Mouse (Mus musculus) heart, embryonic 14.5 days (tissue): ENCODE data around the gene Mau2. TPM values are rescaled to one million over a fixed set of nuclear protein-coding genes. Genes with fewer than 3 reads are reported as not detected.

Source experiments
- ATAC-seq: fragments of 200-750 bp; cut with Nextera tagmentation; 2 replicates; pipeline ENCODE4 v1.8.0; 2017; ENCODE audit warnings: low read depth, moderate TSS enrichment; ENCODE audit not compliant: insufficient number of reproducible peaks, insufficient read depth, low FRiP score
- H3K27ac ChIP-seq, 2 experiments: fragments of 200-500 bp in 1 of 2; fragments of 300-500 bp in 1 of 2; sonication (generic) in 1 of 2; replicated peaks in 1 of 2; 2 replicates each; pipeline ENCODE4 v1.5.1; 2012 to 2014; ENCODE audit warnings: low read depth in 2 of 2, low read length in 2 of 2, control low read depth in 1 of 2, mild to moderate bottlenecking in 1 of 2, mixed read lengths in 1 of 2; ENCODE audit not compliant: control insufficient read depth in 1 of 2, insufficient read depth in 1 of 2
- H3K27me3 ChIP-seq: fragments of 300-500 bp; sonication (generic); 2 replicates; pipeline ENCODE4 v1.6.1; 2014; ENCODE audit warnings: mild to moderate bottlenecking, low read length, control low read depth; ENCODE audit not compliant: control insufficient read depth, insufficient read depth
- H3K36me3 ChIP-seq: fragments of 300-500 bp; sonication (generic); 2 replicates; pipeline ENCODE4 v1.6.1; 2014; ENCODE audit warnings: mild to moderate bottlenecking, control low read depth, low read length, mixed read lengths; ENCODE audit not compliant: control insufficient read depth, insufficient read depth
- H3K4me1 ChIP-seq, 2 experiments: fragments of 200-500 bp in 1 of 2; fragments of 300-500 bp in 1 of 2; sonication (generic) in 1 of 2; 2 replicates each; pipeline ENCODE4 v1.6.1; 2012 to 2014; ENCODE audit warnings: low read length in 2 of 2, control low read depth in 1 of 2, mixed read lengths in 1 of 2; ENCODE audit not compliant: control insufficient read depth in 2 of 2, insufficient read depth in 2 of 2
- H3K4me2 ChIP-seq: fragments of 300-500 bp; sonication (generic); 2 replicates; pipeline ENCODE4 v1.6.1; 2014; ENCODE audit warnings: mild to moderate bottlenecking, low read length
- H3K4me3 ChIP-seq, 2 experiments: fragments of 200-500 bp in 1 of 2; fragments of 300-500 bp in 1 of 2; sonication (generic) in 1 of 2; 2 replicates each; pipeline ENCODE4 v1.5.1; 2012 to 2014; ENCODE audit warnings: low read length in 2 of 2, mild to moderate bottlenecking in 2 of 2, control low read depth in 1 of 2, low read depth in 1 of 2, moderate library complexity in 1 of 2; ENCODE audit not compliant: control insufficient read depth in 1 of 2, insufficient read depth in 1 of 2
- H3K9ac ChIP-seq: fragments of 300-500 bp; sonication (generic); 2 replicates; pipeline ENCODE4 v1.6.1; 2014; ENCODE audit warnings: mild to moderate bottlenecking, low read length
- H3K9me3 ChIP-seq: fragments of 300-500 bp; sonication (generic); 2 replicates; pipeline ENCODE4 v1.6.1; 2016; ENCODE audit warnings: low read length, control low read depth; ENCODE audit not compliant: control insufficient read depth
- WGBS: fragments of 180-500 bp; shearing (Covaris S2); extraction: QIAGEN DNeasy Blood & Tissue Kit; methylation state at CpG from one replicate; pipeline ENCODE4 v1.1.7; 2014; 5-methylcytosine and 5-hydroxymethylcytosine counted together
- polyA plus RNA-seq: library from polyadenylated mRNA; unstranded; fragments of >200 nt; fragmentation: Nextera tagmentation; extraction: Ambion mirVana; gene quantifications from 2 replicates; pipeline ENCODE4 v1.2.1, GENCODE M21; 2014

Gene Mau2
- polyA plus RNA-seq: 40.5 and 42.2 TPM in 2 replicates

DNA sequence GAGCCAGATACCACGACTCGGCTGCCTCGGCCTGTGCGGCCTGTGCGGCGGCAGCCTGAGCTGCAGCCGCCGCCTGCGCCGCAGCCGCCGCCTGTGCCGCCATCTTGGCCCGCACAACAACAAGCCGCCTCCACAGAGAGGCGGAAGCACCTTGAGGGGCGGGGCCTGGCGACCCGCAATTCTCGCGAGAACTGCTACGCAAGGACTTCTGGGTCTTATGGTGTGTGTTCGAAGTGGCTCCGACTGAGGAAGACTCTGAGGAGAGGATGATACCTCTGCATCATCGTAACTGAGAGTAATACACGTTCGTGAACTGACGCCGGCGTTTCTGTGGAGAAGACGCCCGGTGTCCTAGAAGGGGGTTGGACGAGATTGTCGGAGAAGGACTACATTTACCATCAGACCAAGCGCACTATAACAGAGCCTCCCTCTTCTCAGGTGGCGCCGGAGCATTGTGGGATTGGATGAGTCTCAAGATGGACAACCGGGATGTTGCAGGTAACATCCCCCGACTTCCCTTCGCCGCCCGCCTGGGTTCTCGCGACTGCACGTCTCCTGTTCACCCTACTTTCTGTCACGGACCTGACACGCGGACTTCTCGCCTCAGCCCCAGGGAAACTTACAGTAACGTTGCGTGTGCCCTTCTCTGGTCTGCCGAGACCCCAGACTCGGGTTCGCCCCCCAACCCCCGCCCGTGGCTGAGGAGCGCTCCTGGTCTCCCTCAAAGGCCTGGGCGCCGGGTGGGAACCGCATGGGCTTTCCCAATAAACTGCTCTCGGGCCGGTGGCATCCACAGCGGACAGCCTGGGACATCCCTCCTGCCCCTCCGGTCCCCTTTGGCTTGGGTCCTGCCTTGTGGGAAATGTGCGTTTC, at the start of gene Mau2, which contains the start of gene Sugp1:
Gene Mau2 (minus strand): TSS at position 152 of the 873 bp plus-strand sequence.
Gene Sugp1 (plus strand): TSS at position 231 of the 873 bp plus-strand sequence.
- under 1% methylated on average over 65 of the region's 65 CpGs for WGBS
- H3K9ac ChIP-seq: peak within 1 kb of the TSS; percentile 99
- H3K4me2 ChIP-seq: peak within 1 kb of the TSS; percentile 90
- no peaks in the 10 kb centered on the region for H3K9me3 ChIP-seq
- H3K27me3 ChIP-seq: no peaks in the 10 kb centered on the region
- peak; percentile 91 for ATAC-seq
- H3K4me1 ChIP-seq: peaks cover 3 to 31% of the 10 kb centered on the region in 2 experiments; a peak in 3 of 4 replicates
- 0 out of 2 replicates have a peak, but pooled peaks cover 8% of the 10 kb centered on the region for H3K36me3 ChIP-seq
- H3K27ac ChIP-seq: peak within 1 kb of the TSS; percentile 80 to 88
- peak within 1 kb of the TSS; percentile 77 to 99 for H3K4me3 ChIP-seq

DNA sequence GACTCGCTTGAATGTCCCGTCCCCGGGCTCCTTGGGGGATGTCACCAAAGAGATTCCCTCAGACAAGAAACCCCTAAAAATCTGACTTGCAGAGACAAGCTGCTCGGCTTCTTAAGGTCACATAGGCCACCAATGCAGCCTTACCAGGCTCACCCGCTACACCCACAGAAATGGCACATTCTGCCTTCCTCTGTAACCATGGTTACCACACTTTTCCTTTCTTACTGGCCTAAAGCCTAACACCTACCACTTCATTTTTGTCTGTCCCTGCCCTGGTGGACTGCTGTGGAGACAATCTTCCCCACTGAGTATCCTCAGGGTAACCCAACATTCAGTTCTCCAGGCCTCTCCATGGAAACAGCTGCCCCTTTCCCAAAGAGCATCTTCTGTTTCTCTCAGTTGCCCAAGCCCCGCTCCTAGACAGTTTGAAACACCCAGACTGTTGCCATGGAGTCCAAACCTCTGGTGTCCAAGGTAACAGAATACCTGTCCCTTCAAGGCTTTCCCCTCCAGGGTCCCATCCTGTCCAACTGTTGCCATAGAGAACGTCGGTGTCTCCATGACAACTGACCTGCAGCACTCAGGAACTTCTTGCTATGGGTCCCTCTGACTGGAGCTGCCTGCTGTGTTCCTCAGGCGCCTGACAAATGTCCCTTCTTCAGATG, 46.9 kb upstream of the Mau2 start:
- Histone ChIP-seq H3K27me3 (peaks cover 88% of the 10 kb centered on the region), H3K4me1 (peaks cover 0 to 2% of the 10 kb centered on the region in 2 experiments; a peak in 2 of 4 replicates), H3K27ac (no peak overlapping the region), H3K4me2 (no peak overlapping the region), H3K9me3 (no peaks in the 10 kb centered on the region), H3K4me3 (no peak overlapping the region), H3K36me3 (no peaks in the 10 kb centered on the region), H3K9ac (no peak overlapping the region)
- WGBS: 52% methylated on average over 9 of the region's 9 CpGs
- ATAC-seq: no peak

DNA sequence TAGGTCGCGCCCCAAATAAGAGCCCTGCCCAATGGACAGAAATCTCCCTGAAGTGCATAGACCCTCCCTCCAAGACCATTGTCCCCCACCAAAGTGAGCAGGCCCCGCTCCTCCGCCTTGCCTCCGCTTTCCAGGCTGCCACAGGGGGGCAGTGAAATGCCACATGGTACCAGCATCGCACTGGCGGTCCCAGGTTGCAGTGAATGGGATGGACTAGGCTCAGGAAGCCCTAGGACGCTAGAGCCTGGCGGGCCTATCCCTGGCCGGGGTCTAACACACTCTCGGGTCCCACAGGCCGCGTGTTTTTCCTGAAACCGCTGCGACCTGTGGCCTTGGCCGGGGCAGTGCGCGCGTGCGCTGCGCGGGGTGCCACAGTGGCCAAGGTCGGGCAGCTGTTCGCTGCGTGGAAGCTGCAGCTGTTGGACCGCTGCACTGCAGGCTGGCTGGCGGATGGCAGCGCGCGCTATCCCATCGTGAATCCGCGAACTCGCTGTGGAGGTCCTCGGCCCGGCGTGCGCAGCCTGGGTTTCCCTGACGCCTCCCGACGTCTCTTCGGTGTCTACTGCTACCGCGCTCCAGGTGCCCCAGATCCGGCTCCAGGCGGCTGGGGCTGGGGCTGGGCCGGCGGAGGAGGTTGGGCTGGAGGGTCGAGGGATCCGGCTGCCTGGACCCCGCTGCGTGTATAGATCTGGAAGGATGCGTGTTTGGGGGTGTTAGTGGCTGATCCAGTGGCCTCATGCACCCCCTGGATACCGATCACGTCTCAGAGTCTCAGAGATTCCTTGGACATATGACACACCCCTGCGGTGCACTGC, 45.5 kb upstream of the Mau2 start:
- Histone ChIP-seq H3K9me3 (no peaks in the 10 kb centered on the region), H3K27me3 (peaks cover 89% of the 10 kb centered on the region), H3K36me3 (no peaks in the 10 kb centered on the region), H3K4me1 (peaks cover 3 to 16% of the 10 kb centered on the region in 2 experiments; a peak in 3 of 4 replicates), H3K27ac (no peak overlapping the region), H3K4me3 (peak overlapping the region; percentile 36 to 37), H3K9ac (peak overlapping the region; percentile 12; the same call in 1 of the 2 replicates), H3K4me2 (peak overlapping the region; percentile 66)
- ATAC-seq: 0 out of 2 replicates have a peak, but pooled peaks have one; percentile 24
- WGBS: 4% methylated on average over 56 of the region's 56 CpGs

DNA sequence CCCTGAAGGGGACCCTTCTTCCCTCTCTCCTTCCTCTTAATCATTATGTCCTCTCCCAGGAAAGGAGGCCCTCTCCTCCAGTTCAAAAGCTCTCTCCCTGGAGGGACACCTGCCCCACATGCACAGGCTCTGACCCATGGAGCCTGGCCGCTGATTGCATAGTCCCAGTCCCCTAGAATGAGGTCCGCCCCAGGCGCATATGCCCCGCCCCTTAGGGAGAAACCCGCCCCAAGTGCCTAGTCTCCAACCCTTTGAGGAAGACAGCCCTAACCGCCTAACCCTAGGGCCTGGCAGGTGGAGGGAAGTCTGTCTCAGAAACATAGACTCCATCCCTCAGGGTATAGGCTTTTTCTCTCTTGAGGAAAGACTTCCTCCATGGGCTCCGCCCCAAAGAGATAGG, 44.7 kb upstream of the Mau2 start:
- 5% methylated on average over 7 of the region's 7 CpGs for WGBS
- Histone ChIP-seq H3K27me3 (peaks cover 95% of the 10 kb centered on the region), H3K4me3 (no peak overlapping the region), H3K36me3 (no peaks in the 10 kb centered on the region), H3K4me2 (no peak overlapping the region), H3K4me1 (peaks cover 3 to 17% of the 10 kb centered on the region in 2 experiments; a peak in 3 of 4 replicates), H3K9ac (no peak overlapping the region), H3K27ac (no peak overlapping the region), H3K9me3 (no peaks in the 10 kb centered on the region)
- ATAC-seq: no peak

DNA sequence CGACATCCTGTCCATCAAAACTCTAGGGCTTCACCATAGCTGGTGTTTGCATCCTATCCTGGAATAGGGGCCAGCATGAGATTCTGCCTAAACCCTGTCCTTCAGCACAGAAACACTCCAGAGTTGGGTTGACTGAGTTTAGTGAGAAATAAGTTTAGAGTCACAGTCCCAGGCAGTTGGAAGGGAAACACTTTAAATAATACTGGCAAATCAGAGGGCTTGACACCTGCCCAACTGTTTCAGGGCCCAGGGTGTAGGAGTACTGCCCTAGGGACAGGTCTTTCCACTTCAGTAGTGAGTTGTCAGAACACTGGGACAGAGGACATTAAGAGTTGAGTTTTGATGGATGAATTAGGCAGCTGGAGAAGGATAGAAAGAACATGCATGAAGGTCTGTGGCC, 43.6 kb upstream of the Mau2 start:
- H3K27ac ChIP-seq: no peak overlapping the region
- H3K9me3 ChIP-seq: no peaks in the 10 kb centered on the region
- ATAC-seq: no peak
- no peak overlapping the region for H3K4me2 ChIP-seq
- H3K9ac ChIP-seq: no peak overlapping the region
- H3K4me3 ChIP-seq: no peak overlapping the region
- H3K4me1 ChIP-seq: peaks cover 3 to 17% of the 10 kb centered on the region in 2 experiments; a peak in 3 of 4 replicates
- H3K36me3 ChIP-seq: no peaks in the 10 kb centered on the region
- 40% methylated on average over 1 of the region's 1 CpGs for WGBS
- H3K27me3 ChIP-seq: peaks cover 92% of the 10 kb centered on the region

DNA sequence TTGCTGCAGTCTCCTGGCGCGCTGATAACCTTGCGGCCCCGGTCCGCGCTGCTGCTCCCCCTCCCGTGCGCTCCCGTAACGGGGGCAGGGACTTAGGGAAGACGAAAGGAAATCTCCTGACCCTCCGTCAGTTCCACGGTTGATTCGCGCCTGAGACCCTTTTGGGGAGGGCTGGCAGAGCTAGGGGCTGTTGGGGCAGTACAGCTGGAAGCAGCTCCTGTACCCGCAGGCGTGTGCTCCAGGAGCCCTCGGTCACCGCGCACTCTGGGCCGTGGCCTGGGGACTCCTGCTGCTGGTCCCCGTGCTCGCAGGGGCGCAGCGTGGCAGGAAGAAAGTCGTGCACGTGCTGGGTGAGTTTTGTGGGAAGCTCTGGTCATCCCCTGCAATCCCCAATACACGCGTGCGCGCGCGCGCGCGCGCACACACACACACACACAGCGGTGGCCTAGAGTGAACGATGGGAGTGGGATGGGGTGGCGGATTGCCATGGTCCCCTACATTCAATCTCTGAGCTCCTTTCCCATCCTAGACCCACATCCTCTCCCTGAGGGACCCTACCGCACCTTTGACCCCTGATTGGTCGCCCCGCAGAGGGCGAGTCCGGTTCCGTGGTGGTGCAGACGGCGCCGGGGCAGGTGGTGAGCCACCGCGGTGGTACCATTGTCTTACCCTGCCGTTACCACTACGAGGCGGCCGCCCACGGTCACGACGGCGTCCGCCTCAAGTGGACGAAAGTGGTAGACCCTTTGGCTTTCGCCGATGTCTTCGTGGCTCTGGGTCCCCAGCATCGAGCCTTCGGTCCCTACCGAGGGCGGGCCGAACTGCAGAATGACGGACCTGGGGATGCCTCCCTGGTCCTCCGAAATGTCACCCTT, 41.9 kb upstream of the Mau2 start:
- Histone ChIP-seq H3K4me1 (peaks cover 6 to 18% of the 10 kb centered on the region in 2 experiments; a peak in 3 of 4 replicates), H3K4me3 (peak overlapping the region; percentile 44 to 50), H3K27ac (no peak overlapping the region), H3K9ac (peak overlapping the region; percentile 49), H3K36me3 (no peaks in the 10 kb centered on the region), H3K4me2 (peak overlapping the region; percentile 86), H3K27me3 (peaks cover 75% of the 10 kb centered on the region), H3K9me3 (no peaks in the 10 kb centered on the region)
- 2% methylated on average over 70 of the region's 71 CpGs for WGBS
- no peak for ATAC-seq
